In genomic region chr6:72333111-72333510, GRCm38 (mm10) we compare ENCODE assay signal across 24 mouse cellular contexts. TPM values are rescaled to one million over a fixed set of nuclear protein-coding genes. Genes with fewer than 3 reads are reported as not detected.
A peak's percentile ranks its signal among the peaks of the same experiment; 100 is the strongest.
DNase-seq lines count a peak whose midpoint lies in the region; ATAC-seq and TF ChIP-seq lines count a peak whose summit lies in the region.
"Had no signal": no experiment of that assay in that cellular context is flagged by ENCODE, and none has a peak within 500 bp of the region (broad histone marks: within the 10 kb centered on the region; RNA-seq: fewer than 3 reads in every experiment).

No protein-coding gene starts in this region.

- DNase-seq in heart, postnatal 25 days (ENCODE audit: low spot score), result no peak
- no peak for DNase-seq in heart, postnatal 0 days (ENCODE audit: low spot score)
- no peak for DNase-seq in cerebellum, adult 8-10 months
- DNase-seq: cerebellum, postnatal 14 days; embryo, embryonic 11 days; lung, adult 18-20 months; lung, postnatal 14 days; right cerebral cortex, postnatal 14 days had no signal

- peaks cover 11% of the 10 kb centered on the region for H3K4me1 ChIP-seq in heart, embryonic 12.5 days (replicated peaks)
- 0 out of 2 replicates have a peak, but pooled peaks cover 4% of the 10 kb centered on the region for H3K4me1 ChIP-seq in heart, postnatal 0 days (ENCODE audit: control insufficient read depth, insufficient read depth)
- H3K4me1 ChIP-seq in forebrain, embryonic 15.5 days, result no peaks in the 10 kb centered on the region
- H3K4me1 ChIP-seq: intestine, embryonic 15.5 days; limb, embryonic 12.5 days; midbrain, embryonic 10.5 days had no signal

- 0 out of 2 replicates have a peak, but pooled peaks have one; percentile 9 for TF ChIP-seq EP300 in heart, postnatal 0 days (IDR thresholded peaks at IDR 0.05; ENCODE audit: low read depth)

- intact Hi-C loops in heart, postnatal 25 days (cut with DNase I), result no loop called here

- H3K27me3 ChIP-seq in heart, embryonic 12.5 days (replicated peaks), result no peaks in the 10 kb centered on the region
- no peaks in the 10 kb centered on the region for H3K27me3 ChIP-seq in heart, postnatal 0 days (ENCODE audit: control insufficient read depth, insufficient read depth, low read length)
- no peaks in the 10 kb centered on the region for H3K27me3 ChIP-seq in forebrain, embryonic 15.5 days
- H3K27me3 ChIP-seq: intestine, embryonic 15.5 days; limb, embryonic 12.5 days had no signal

- H3K4me3 ChIP-seq in heart, embryonic 12.5 days, result no peak overlapping the region
- H3K4me3 ChIP-seq in heart, postnatal 0 days (ENCODE audit: low read depth, low read length), result no peak overlapping the region
- H3K4me3 ChIP-seq in forebrain, embryonic 15.5 days, result no peak overlapping the region
- H3K4me3 ChIP-seq: intestine, embryonic 15.5 days; limb, embryonic 12.5 days; midbrain, embryonic 10.5 days had no signal

- H3K4me2 ChIP-seq in heart, embryonic 12.5 days, result no peak overlapping the region
- no peak overlapping the region for H3K4me2 ChIP-seq in heart, postnatal 0 days (ENCODE audit: low read depth, low read length)
- H3K4me2 ChIP-seq in forebrain, embryonic 15.5 days (replicated peaks), result no peak overlapping the region
- H3K4me2 ChIP-seq: hindbrain, embryonic 14.5 days; intestine, embryonic 15.5 days; limb, embryonic 12.5 days had no signal

- H3K9ac ChIP-seq in heart, embryonic 12.5 days, result no peak overlapping the region
- H3K9ac ChIP-seq in heart, postnatal 0 days (replicated peaks; ENCODE audit: low read depth, low read length), result no peak overlapping the region
- H3K9ac ChIP-seq in forebrain, embryonic 15.5 days (replicated peaks), result no peak overlapping the region
- H3K9ac ChIP-seq: hindbrain, embryonic 14.5 days; intestine, embryonic 15.5 days; limb, embryonic 12.5 days had no signal

- peaks cover 86% of the 10 kb centered on the region for H3K36me3 ChIP-seq in heart, embryonic 12.5 days
- peaks cover 76% of the 10 kb centered on the region for H3K36me3 ChIP-seq in heart, postnatal 0 days (replicated peaks; ENCODE audit: control insufficient read depth, insufficient read depth, low read length)
- peaks cover 87% of the 10 kb centered on the region for H3K36me3 ChIP-seq in forebrain, embryonic 15.5 days

- H3K9me3 ChIP-seq in heart, embryonic 12.5 days (replicated peaks), result no peaks in the 10 kb centered on the region
- no peaks in the 10 kb centered on the region for H3K9me3 ChIP-seq in heart, postnatal 0 days (replicated peaks; ENCODE audit: control insufficient read depth, low read length)
- H3K9me3 ChIP-seq in forebrain, embryonic 15.5 days, result no peaks in the 10 kb centered on the region
- H3K9me3 ChIP-seq: intestine, embryonic 15.5 days; limb, embryonic 12.5 days; midbrain, embryonic 10.5 days had no signal

- TF ChIP-seq CTCF in heart, postnatal 0 days (IDR thresholded peaks at IDR 0.05; ENCODE audit: low read depth), result no peak

- peak overlapping the region; percentile 55; the same call in 1 of the 2 replicates for H3K27ac ChIP-seq in heart, embryonic 12.5 days (ENCODE audit: poor library complexity, severe bottlenecking)
- peak overlapping the region; percentile 57 for H3K27ac ChIP-seq in heart, postnatal 0 days (ENCODE audit: low read depth)
- no peak overlapping the region for H3K27ac ChIP-seq in forebrain, embryonic 15.5 days (replicated peaks)
- H3K27ac ChIP-seq: hindbrain, embryonic 14.5 days; intestine, embryonic 15.5 days; limb, embryonic 12.5 days; midbrain, embryonic 10.5 days had no signal

- WGBS in heart, embryonic 12.5 days, result 52% methylated on average over 5 of the region's 5 CpGs
- WGBS in heart, postnatal 0 days, result 47% methylated on average over 5 of the region's 5 CpGs
- 84% methylated on average over 5 of the region's 5 CpGs for WGBS in forebrain, embryonic 15.5 days

- 0 out of 2 replicates have a peak, but pooled peaks have one; percentile 36 for ATAC-seq in heart, embryonic 12.5 days (ENCODE audit: insufficient number of reproducible peaks, low FRiP score)
- 0 out of 2 replicates have a peak, but pooled peaks have one; percentile 39 for ATAC-seq in common myeloid progenitor, adult 5-6 weeks (replicated peaks; ENCODE audit: low read depth, poor library complexity, severe bottlenecking)
- peak; percentile 64 for ATAC-seq in heart, postnatal 0 days (ENCODE audit: insufficient read depth, low read depth)
- ATAC-seq in megakaryocyte progenitor cell, adult 5-6 weeks (replicated peaks; ENCODE audit: poor library complexity), result peak; percentile 88
- ATAC-seq in forebrain, embryonic 15.5 days (replicated peaks), result no peak
- ATAC-seq: intestine, embryonic 15.5 days had no signal

RNA-seq across cellular contexts. Expression of gene Usp39, which starts 11.9 kb away (rescaled TPM):
- 36.0 and 39.7 TPM in 2 replicates for polyA plus RNA-seq in heart, embryonic 12.5 days (2016; fragmentation: Nextera tagmentation; extraction: Ambion mirVana)
- total RNA-seq in heart, postnatal 25 days (2021), result 10 to 100 TPM; 15.7 to 16.6 TPM
- total RNA-seq in common myeloid progenitor, adult 5-6 weeks (2017), result 122 and 147 TPM in 2 replicates
- total RNA-seq in heart, postnatal 0 days (2014; rRNA removed; ENCODE audit: low replicate concordance), result 50.9 and 59.9 TPM in 2 replicates
- 15.8 and 16.9 TPM in 2 replicates for polyA plus RNA-seq in heart, postnatal 0 days (2015; fragmentation: Nextera tagmentation; extraction: Ambion mirVana)
- total RNA-seq in megakaryocyte progenitor cell, adult 5-6 weeks (2015), result 66.8 and 71.3 TPM in 2 replicates
- 113 and 115 TPM in 2 replicates for total RNA-seq in megakaryocyte progenitor cell, adult 5-6 weeks (2017)
- polyA plus RNA-seq in forebrain, embryonic 15.5 days (2015; fragmentation: Nextera tagmentation; extraction: Ambion mirVana), result 52.9 and 53.4 TPM in 2 replicates

RNA-seq across cellular contexts. Expression of gene 0610030E20Rik, which starts 14.0 kb away (rescaled TPM):
- polyA plus RNA-seq in heart, embryonic 12.5 days (2016; fragmentation: Nextera tagmentation; extraction: Ambion mirVana), result 17.2 and 19.9 TPM in 2 replicates
- total RNA-seq in heart, postnatal 25 days (2021), result 10 to 100 TPM in 1 of 2 experiments, 1 to 10 TPM in 1; 9.4 to 10.1 TPM
- 25.2 and 25.8 TPM in 2 replicates for total RNA-seq in common myeloid progenitor, adult 5-6 weeks (2017)
- total RNA-seq in heart, postnatal 0 days (2014; rRNA removed; ENCODE audit: low replicate concordance), result 7.3 and 12.0 TPM in 2 replicates
- polyA plus RNA-seq in heart, postnatal 0 days (2015; fragmentation: Nextera tagmentation; extraction: Ambion mirVana), result 11.9 and 12.9 TPM in 2 replicates
- total RNA-seq in megakaryocyte progenitor cell, adult 5-6 weeks (2015), result 30.3 and 31.9 TPM in 2 replicates
- total RNA-seq in megakaryocyte progenitor cell, adult 5-6 weeks (2017), result 23.0 and 24.7 TPM in 2 replicates
- 22.5 and 22.7 TPM in 2 replicates for polyA plus RNA-seq in forebrain, embryonic 15.5 days (2015; fragmentation: Nextera tagmentation; extraction: Ambion mirVana)

RNA-seq across cellular contexts. Expression of gene Tmem150a, which starts 22.1 kb away (rescaled TPM):
- polyA plus RNA-seq in heart, embryonic 12.5 days (2016; fragmentation: Nextera tagmentation; extraction: Ambion mirVana), result 13.3 and 13.5 TPM in 2 replicates
- 10 to 100 TPM; 18.0 to 21.1 TPM for total RNA-seq in heart, postnatal 25 days (2021)
- total RNA-seq in common myeloid progenitor, adult 5-6 weeks (2017), result 1.2 TPM in 1 of 2 replicates, not detected in the other
- total RNA-seq in heart, postnatal 0 days (2014; rRNA removed; ENCODE audit: low replicate concordance), result 18.2 and 23.2 TPM in 2 replicates
- polyA plus RNA-seq in heart, postnatal 0 days (2015; fragmentation: Nextera tagmentation; extraction: Ambion mirVana), result 8.0 and 9.7 TPM in 2 replicates
- total RNA-seq in megakaryocyte progenitor cell, adult 5-6 weeks (2015), result 1.1 and 1.2 TPM in 2 replicates
- total RNA-seq in megakaryocyte progenitor cell, adult 5-6 weeks (2017), result 0.33 TPM in 1 of 2 replicates, not detected in the other
- 15.2 and 15.6 TPM in 2 replicates for polyA plus RNA-seq in forebrain, embryonic 15.5 days (2015; fragmentation: Nextera tagmentation; extraction: Ambion mirVana)

RNA-seq across cellular contexts. Expression of gene Sftpb, which starts 28.7 kb away (rescaled TPM):
- polyA plus RNA-seq in heart, embryonic 12.5 days (2016; fragmentation: Nextera tagmentation; extraction: Ambion mirVana), result not detected in 2 replicates
- total RNA-seq in heart, postnatal 25 days (2021), result under 1 TPM in 1 of 2 experiments, not detected in 1; 0.45 TPM
- total RNA-seq in common myeloid progenitor, adult 5-6 weeks (2017), result not detected in 2 replicates
- total RNA-seq in heart, postnatal 0 days (2014; rRNA removed; ENCODE audit: low replicate concordance), result 0.84 and 1.7 TPM in 2 replicates
- 0.33 and 0.55 TPM in 2 replicates for polyA plus RNA-seq in heart, postnatal 0 days (2015; fragmentation: Nextera tagmentation; extraction: Ambion mirVana)
- total RNA-seq in megakaryocyte progenitor cell, adult 5-6 weeks (2015), result not detected in 2 replicates
- not detected in 2 replicates for total RNA-seq in megakaryocyte progenitor cell, adult 5-6 weeks (2017)
- 0.15 TPM in 1 of 2 replicates, not detected in the other for polyA plus RNA-seq in forebrain, embryonic 15.5 days (2015; fragmentation: Nextera tagmentation; extraction: Ambion mirVana)
- total RNA-seq: adrenal gland, adult 18-20 months; gastrocnemius, adult 18-20 months; heart, adult 18-20 months; layer of hippocampus, postnatal 14 days; left cerebral cortex, postnatal 10 days; neutrophil, adult 5-6 weeks had no signal
- polyA plus RNA-seq: embryonic facial prominence, embryonic 14.5 days; intestine, embryonic 15.5 days; limb, embryonic 12.5 days; midbrain, embryonic 10.5 days; stomach, embryonic 14.5 days had no signal

RNA-seq across cellular contexts. Expression of gene Rnf181, which starts 33.6 kb away (rescaled TPM):
- 90.0 and 92.9 TPM in 2 replicates for polyA plus RNA-seq in heart, embryonic 12.5 days (2016; fragmentation: Nextera tagmentation; extraction: Ambion mirVana)
- total RNA-seq in heart, postnatal 25 days (2021), result 10 to 100 TPM; 33.9 to 41.2 TPM
- total RNA-seq in common myeloid progenitor, adult 5-6 weeks (2017), result 30.2 and 44.7 TPM in 2 replicates
- 53.5 and 65.0 TPM in 2 replicates for total RNA-seq in heart, postnatal 0 days (2014; rRNA removed; ENCODE audit: low replicate concordance)
- polyA plus RNA-seq in heart, postnatal 0 days (2015; fragmentation: Nextera tagmentation; extraction: Ambion mirVana), result 74.9 and 81.3 TPM in 2 replicates
- total RNA-seq in megakaryocyte progenitor cell, adult 5-6 weeks (2015), result 65.5 and 87.8 TPM in 2 replicates
- total RNA-seq in megakaryocyte progenitor cell, adult 5-6 weeks (2017), result 51.4 and 53.7 TPM in 2 replicates
- polyA plus RNA-seq in forebrain, embryonic 15.5 days (2015; fragmentation: Nextera tagmentation; extraction: Ambion mirVana), result 126 and 130 TPM in 2 replicates
